Mouse (Mus musculus): Measurements from ENCODE around the gene Ifngr1.

- TF ChIP-seq MXI1 (IDR thresholded peaks at IDR 0.05; ENCODE audit: low read depth, low read length) (no peak), KAT2A (conservative IDR thresholded peaks at IDR 0.05; ENCODE audit: low read depth, low read length) (no peak), EP300 (IDR thresholded peaks at IDR 0.05; ENCODE audit: low read depth in 1 of 2, low read length in 2 of 2) (no peak), POLR2A (IDR thresholded peaks at IDR 0.05; ENCODE audit: control insufficient read depth in 1 of 2, insufficient read depth in 1 of 2, low read depth in 1 of 2, low read length in 2 of 2, poor library complexity in 1 of 2) (no peak), CTCF (IDR thresholded peaks at IDR 0.05 in 2 of 3, conservative IDR thresholded peaks at IDR 0.05 in 1 of 3; ENCODE audit: control insufficient read depth in 1 of 3, insufficient read depth in 1 of 3, low read depth in 2 of 3, low read length in 3 of 3, poor library complexity in 1 of 3, severe bottlenecking in 1 of 3) (no peak), MYB (IDR thresholded peaks at IDR 0.05; ENCODE audit: low read depth, low read length) (no peak), HCFC1 (IDR thresholded peaks at IDR 0.05; ENCODE audit: low read depth, low read length) (no peak), BHLHE40 (IDR thresholded peaks at IDR 0.05; ENCODE audit: borderline replicate concordance, low read depth, low read length) (no peak), GATA1 (IDR thresholded peaks at IDR 0.05; ENCODE audit: low read depth, low read length) (no peak), MAZ (IDR thresholded peaks at IDR 0.05; ENCODE audit: low read depth, low read length) (no peak), MAFK (IDR thresholded peaks at IDR 0.05; ENCODE audit: borderline replicate concordance, low read depth, low read length) (no peak), RCOR1 (IDR thresholded peaks at IDR 0.05; ENCODE audit: low read depth, low read length) (no peak), ZKSCAN1 (IDR thresholded peaks at IDR 0.05; ENCODE audit: low read depth, low read length) (no peak), JUND (IDR thresholded peaks at IDR 0.05; ENCODE audit: low read depth, low read length) (no peak)
These were observed 32.9 kb downstream of the Ifngr1 start for GRCm38 (mm10) chr10:19624617-19625016.

All from MEL (cell line).